Mouse (Mus musculus): ENCODE measurements around the gene Ccdc171. TPM values are rescaled to one million over a fixed set of nuclear protein-coding genes. Genes with fewer than 3 reads are reported as not detected.

Gene Ccdc171
- total RNA-seq, 2 experiments from 2014 or later, result 0.75 to 1.2 TPM

DNA sequence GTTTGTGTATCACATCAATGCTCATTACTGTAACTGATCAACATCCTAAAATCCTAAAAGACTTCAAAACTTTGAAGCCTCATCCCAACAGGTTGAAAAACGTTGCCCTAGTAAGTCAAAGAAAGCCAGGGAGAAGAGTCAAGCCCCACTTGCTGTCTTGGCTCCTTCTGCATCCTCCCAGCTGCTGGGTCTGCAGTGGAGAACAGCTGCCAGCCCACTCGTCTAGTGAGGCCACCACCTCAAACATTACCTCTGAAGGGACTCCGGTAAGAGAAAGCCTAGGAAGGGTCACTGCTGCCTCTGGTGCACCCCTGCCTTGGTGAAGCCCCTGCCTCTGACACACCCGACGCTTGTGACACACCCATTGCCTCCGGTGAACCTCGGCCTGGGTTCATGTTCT lies 336.9 kb downstream of the Ccdc171 start:
- intact Hi-C loops (cut with DNase I; ENCODE audit: low total_unique reads), result no loop called here

DNA sequence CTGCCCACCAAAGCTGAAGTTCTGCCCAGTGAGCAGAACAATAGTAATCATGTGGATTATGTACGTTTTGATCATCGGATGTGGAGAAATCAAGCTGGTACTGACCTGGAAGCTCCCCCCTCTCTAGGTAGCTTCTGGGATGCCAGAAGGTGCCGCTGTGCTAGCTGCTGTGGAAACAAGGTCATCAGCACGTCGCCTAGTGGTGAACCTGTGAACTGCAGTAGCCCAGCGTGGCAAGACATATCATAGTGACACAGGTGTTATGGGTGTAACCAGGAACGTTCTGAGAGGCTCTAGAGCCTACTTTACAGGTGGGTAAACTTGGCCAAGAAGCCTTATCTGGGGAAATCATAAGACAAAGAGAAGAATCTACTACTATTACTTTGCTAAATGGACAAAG lies 351.3 kb downstream of the Ccdc171 start:
- intact Hi-C loops (cut with DNase I; ENCODE audit: low total_unique reads), result no loop called here
- no peak for DNase-seq

More for the DNA sequence above, 336.9 kb downstream of the Ccdc171 start:
- no peak for DNase-seq

DNA sequence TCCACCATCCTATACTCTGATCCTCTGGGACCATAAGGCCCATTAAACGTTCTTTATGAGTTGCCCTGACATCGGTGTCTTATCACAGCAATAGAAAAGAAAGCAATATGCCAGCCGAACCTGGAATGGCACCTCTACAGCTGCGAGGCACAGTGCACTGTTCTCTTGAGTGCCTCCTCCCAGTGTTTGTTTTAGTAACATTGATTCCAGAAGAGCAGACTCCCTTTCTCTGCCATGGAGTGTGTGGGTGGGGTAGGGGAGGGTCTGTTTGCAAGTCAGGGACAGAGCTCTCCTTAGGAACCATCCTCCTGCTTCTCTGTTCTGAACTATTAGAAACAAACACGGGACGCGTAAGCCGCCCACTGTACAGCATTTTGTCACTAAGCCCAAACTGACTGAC lies 352.9 kb downstream of the Ccdc171 start:
- DNase-seq, result no peak
- intact Hi-C loops (cut with DNase I; ENCODE audit: low total_unique reads), result no loop called here

DNA sequence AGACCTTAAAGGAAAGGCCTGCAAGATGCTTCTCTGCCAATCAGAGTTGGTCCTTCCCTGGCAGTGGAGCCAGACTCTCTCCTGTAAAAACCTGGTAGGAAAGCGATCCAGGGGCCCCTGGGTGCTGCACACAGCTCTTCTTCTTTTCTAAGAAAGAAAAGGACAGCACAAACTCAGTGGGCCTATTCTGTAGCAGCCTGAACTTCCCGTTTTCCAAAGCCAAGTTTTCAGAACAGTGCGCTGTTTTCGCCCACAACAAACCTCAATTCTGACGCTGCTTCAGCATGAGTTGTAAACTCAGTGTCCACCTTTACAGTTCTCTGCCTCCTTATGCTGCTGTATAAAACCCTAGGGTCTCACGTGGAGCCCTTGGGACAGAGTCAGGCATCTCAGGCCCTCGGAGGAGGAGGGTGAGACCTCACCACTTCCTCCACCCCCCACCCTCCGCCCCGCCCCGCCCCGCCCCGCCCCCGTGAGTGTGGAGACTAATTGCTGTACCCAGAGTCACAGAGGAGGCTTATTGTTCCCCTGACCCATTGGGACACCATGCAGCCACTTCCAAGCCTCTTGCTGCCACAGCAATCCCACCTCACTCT lies 363.2 kb downstream of the Ccdc171 start:
- intact Hi-C loops (cut with DNase I; ENCODE audit: low total_unique reads), result no loop called here
- DNase-seq, result no peak

DNA sequence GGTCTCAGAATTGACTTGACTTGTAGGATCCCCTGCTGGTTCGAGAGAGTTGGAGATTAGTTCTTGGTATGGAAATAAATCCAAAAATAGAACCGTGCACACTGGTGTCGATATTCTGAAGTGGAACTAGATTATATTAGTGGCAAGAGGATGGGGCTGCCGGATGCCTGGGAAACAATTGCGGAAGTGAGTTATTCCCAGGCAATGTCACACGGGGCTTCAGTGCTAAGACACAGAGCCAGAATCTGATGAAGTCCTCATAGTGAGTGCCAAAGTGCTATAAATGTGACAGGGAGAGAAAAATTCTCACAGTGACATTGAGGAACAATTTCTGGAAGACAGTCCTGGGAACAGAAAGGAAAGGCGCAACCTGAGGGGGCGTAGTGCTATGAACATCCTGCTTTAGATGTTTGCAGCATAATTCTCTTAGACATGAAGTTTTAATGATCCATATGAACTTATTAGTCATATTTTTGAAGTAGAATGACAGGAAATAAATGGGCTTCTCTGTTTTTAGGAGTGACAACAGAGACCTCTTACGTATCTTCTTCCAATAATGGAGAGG lies 376.8 kb downstream of the Ccdc171 start:
- intact Hi-C loops (cut with DNase I; ENCODE audit: low total_unique reads), result no loop called here
- DNase-seq, result no peak

Other genes with a start within 250 kb of the Ccdc171 start
- 1 to 10 TPM; 5.7 to 6.2 TPM for gene Ttc39b, start 201.3 kb upstream of the Ccdc171 start, total RNA-seq (2021)
- 10 to 100 TPM; 12.8 to 13.3 TPM for gene Snapc3, start 107.8 kb upstream of the Ccdc171 start, total RNA-seq (2021)
- 10 to 100 TPM; 18.7 to 22.9 TPM for gene Psip1, start 39.1 kb upstream of the Ccdc171 start, total RNA-seq (2021)

All from gastrocnemius, postnatal 14 days (tissue).